Mouse (Mus musculus): ENCODE results near the gene Smarcal1.
A peak's percentile ranks its signal among the peaks of the same experiment; 100 is the strongest.

Smarcal1 gene

GRCm38 (mm10) chr1:72582947-72583731, at the start of gene Smarcal1:
Gene Smarcal1 (plus strand): TSS chr1:72583251.
- peak; percentile 98 for DNase-seq (ENCODE audit: low spot score)

GRCm38 (mm10) chr1:72533439-72533838, 49.6 kb upstream of the Smarcal1 start:
- no peak for DNase-seq (ENCODE audit: low spot score)

- DNase-seq (ENCODE audit: low spot score), result no peak
These were observed 47.1 kb upstream of the Smarcal1 start for GRCm38 (mm10) chr1:72535725-72536571.

DNA sequence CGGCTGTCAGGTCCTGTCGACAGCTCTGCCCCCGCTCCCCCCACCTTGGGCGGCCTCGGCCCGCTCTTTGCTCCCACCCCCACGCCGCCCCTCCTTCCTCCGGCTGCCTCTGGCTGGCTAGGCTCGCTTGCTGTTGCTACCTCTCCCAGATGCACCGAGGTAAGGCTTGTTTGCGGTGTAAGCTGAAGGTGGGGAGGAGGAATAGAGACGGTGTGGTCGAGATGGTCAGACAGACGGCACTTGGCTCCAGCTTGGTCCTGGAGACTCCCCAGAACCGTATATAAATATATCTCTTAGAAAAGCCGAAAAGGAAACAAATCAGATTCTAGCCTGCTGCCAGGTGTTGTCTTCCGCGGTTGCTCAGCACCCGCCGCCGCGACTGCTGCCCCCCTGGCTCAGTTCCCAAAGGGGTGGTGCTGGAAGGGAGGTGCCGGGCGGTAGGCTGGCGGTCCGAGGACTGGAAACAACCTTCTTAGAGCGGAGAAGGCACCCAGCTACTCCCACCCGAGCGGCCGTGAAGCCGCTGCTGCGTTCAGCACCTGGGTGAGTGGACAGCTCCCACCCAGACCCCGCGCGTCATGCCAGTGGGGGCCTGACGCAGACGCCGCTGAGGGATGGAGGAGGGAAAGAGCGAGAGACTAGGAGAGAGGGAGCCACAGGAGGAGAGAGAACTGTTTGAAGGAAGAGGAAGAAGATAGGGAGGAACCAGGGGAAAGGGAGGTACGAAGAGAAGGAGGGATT, 46.3 kb upstream of the Smarcal1 start, which contains the start of gene March4:
TSS of gene March4 (minus strand) at position 320 of the 741 bp plus-strand sequence.
- DNase-seq (ENCODE audit: low spot score), result peak; percentile 16

DNA sequence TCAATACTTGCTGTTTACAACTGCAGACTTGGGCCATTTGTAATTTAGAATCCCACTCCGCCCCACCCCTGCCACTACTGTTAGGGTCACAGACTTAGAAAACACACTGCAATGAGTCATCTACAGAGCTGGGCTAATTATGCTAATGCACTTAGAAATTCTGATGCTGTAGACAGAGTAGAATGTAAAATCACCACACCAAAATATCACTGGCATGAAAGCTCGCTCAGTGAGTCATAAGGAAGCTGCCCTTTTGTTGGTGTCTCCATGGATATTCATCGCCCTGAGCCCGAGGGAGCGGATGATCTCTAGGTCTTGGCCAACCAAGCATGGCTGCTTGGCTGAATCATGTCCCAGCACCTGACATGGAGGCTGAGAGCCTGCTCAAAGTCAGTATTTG, 44.8 kb upstream of the Smarcal1 start:
- no peak for DNase-seq (ENCODE audit: low spot score)

- DNase-seq (ENCODE audit: low spot score), result no peak
These were observed 32.7 kb upstream of the Smarcal1 start for GRCm38 (mm10) chr1:72550317-72550716.

GRCm38 (mm10) chr1:72556471-72556870, 26.6 kb upstream of the Smarcal1 start:
- DNase-seq (ENCODE audit: low spot score), result no peak

GRCm38 (mm10) chr1:72558625-72559024, 24.4 kb upstream of the Smarcal1 start:
- DNase-seq (ENCODE audit: low spot score), result no peak

- no peak for DNase-seq (ENCODE audit: low spot score)
These were observed 18.6 kb upstream of the Smarcal1 start for GRCm38 (mm10) chr1:72564334-72564962.

GRCm38 (mm10) chr1:72567056-72567455, 16.0 kb upstream of the Smarcal1 start:
- DNase-seq (ENCODE audit: low spot score), result no peak

GRCm38 (mm10) chr1:72568725-72569124, 14.3 kb upstream of the Smarcal1 start:
- DNase-seq (ENCODE audit: low spot score), result no peak

DNA sequence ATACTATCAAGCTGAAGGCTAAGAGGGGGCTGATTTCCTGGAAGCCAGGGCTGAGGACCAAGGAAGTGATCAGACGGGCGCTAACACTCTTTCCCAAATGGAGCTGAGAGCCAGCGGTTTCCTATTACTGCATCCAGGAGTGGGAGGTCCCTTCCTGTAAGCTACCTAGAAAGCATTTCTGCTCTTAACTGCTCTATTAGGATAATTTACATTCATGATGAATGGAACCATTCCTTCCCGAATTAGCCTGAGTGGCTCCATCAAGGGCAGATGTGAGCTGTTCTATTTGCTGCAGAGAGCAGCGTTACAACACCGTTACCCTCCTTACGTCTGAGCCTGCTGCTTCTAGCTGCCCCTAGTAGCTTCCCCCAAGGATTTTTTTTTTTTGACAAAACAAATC, 9.0 kb upstream of the Smarcal1 start:
- no peak for DNase-seq (ENCODE audit: low spot score)

GRCm38 (mm10) chr1:72574608-72575007, 8.4 kb upstream of the Smarcal1 start:
- no peak for DNase-seq (ENCODE audit: low spot score)

- no peak for DNase-seq (ENCODE audit: low spot score)
These were observed 7.9 kb upstream of the Smarcal1 start for GRCm38 (mm10) chr1:72575121-72575520.

DNA sequence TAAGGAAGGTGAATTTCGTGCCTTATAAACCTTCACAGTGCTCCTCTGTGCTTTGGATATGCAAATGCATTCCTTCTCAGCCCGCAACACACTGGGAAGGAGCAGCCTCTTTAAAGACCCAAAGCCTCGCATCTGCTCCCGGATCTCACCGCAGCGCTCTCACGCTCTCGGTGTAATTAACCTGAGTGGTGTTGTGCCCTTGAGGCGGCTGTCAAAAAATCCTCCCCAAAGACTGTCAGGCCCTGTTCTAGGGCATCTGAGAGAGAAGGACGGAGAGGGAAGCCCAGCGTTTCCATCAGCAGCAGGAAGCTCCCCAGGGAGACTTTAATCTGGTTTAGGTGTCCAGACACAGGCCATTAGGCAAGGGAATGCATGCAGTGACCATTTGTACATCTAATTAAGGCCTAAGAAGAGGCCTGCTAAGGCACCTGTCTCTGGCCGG, 5.5 kb upstream of the Smarcal1 start:
- DNase-seq (ENCODE audit: low spot score), result no peak

DNA sequence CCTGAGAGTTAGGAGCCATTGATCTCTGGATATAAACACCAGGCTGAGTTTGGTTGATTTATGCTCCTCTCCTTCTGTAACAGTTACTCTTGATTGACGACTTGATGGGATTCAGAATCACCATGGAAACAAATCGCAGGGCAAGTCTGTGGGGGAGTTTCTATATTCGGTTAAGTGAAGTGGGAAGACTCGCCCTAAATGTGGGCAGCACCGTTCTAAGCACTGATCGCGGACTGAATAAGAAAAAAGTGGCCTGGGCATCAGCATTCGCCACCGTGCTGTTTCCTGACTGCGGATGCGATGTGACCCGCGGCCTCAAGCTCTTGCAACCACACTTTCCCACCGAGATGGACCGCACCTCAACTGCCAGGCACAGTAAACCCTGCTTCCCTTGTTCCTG, 4.7 kb upstream of the Smarcal1 start:
- DNase-seq (ENCODE audit: low spot score), result no peak

DNA sequence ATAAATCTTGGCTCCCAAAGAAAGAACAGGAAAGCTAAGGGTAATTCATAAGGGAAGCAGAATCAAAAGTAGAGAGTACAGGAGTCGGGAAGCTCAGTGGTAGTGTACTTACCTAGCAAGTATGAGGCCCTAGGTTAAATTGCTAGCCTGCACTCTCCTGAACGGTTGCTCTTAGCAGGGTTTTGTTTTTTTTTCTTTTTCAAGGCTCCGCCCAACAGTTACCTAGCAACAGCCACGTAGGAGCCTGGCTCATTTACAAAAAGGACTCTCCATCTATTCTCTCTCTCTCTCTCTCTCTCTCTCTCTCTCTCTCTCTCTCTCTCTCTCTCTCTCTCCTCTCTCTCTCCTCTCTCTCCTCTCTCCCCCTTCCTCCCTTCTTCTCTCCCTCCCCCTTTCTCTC, 4.2 kb upstream of the Smarcal1 start:
- DNase-seq (ENCODE audit: low spot score), result no peak

DNA sequence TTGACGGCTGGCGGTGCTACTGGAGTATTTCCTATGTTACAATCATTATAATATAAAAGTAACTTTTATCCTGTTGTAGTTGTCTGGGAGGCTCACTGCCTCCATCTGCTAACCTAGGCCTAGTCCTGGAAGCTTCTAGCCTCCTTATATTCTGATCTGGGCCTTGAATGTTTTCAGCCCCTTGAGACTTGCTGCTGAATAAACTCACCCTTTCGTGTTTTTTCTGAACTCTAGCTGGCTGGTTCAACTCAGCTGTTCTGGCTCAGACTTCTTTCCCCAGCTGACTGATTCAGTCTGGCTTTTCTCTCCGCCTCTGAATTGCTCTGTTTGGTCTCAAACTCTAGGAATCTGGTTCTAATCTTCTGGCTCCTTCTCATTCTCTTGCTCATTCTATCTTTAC, 855 bp downstream of the Smarcal1 start:
- DNase-seq (ENCODE audit: low spot score), result no peak

DNA sequence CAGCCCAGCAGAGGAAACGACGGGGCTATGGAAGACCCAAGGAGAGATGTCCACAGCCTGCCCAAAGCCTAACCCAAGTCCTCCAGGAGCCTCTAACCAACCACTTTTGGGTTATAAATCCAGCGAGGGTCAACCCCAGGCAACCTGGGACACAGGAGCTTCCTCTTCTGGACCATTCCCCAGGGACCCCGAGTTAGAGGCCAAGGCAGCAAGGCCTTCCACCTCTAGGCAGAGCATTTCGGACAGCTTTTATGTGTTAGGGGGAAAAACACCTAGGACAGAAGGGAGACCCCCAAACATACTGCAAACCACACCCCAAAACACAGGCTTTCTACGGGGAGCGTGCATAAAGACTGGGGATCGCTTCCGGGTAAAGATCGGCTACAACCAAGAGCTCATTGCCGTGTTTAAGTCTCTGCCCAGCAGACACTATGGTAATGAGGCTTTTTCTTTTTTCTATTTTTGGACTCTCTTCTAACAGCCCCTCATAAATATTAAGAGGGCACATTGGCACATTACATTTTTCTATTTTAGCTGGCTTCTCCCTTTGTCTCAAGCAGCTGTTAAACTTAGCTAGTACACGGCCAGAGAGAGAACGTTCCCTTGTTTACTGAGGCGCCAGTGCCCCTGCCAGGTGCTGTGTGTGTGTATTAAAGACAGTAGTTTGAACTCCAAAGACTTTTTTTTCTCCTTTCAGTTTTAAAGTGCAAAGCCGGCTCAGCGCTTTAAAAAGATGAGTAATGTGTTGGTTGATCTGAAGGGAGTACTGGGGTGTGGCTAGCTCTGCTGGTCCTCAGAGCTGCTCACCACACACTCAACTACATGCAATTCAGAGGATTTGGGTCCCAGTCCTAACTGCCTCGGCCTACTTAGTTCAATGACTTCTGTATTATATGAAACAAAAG, 3.2 kb downstream of the Smarcal1 start:
- DNase-seq (ENCODE audit: low spot score), result no peak

DNA sequence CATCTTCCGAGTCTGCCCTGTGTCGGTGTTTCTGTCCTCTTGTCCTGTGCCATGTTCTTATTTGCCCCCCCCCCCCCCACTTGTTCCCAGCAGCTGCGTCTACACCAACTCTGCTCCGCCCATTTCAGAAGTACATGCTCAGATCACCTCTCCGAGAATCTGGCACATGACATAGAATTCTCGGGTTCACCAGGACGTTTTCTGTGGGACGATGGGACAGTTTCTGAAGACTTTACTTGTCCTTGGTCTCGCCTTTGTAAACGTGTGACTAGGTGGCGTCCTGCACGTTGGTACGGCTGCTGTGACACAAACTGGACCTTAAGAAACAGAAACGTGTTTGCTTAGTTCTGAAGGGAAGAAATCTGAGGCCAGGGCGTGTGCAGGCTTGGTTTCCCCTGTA, 4.5 kb downstream of the Smarcal1 start:
- DNase-seq (ENCODE audit: low spot score), result no peak

DNA sequence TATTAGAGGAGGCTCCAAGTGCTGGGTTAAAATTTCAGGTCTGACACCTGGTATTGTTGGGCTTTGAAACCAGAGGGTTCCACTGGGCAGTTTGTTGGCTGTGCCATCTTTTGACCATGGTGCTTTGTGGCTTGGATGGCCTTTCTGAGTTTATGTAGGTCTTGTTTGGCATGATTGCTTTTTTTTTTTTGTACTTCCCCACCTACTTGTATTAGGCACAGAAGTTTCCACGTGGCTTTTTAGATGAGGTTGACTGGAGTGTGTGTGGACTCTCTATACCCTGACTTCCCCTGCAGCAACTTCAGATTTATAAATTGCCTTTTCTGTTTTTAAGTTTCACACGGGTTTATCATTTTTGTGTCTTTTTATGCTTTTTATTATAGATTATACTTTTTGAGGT, 5.7 kb downstream of the Smarcal1 start:
- DNase-seq (ENCODE audit: low spot score), result no peak
